Mouse (Mus musculus) hindlimb bud, embryonic 11.5 days (tissue): ENCODE data around the gene Tgm7.
"Not testable (repeated sequence)": the region's sequence is repeated elsewhere in the genome, so short reads cannot be mapped to it uniquely, and the experiment has no call there.

Experiments used
- DNase-seq: peaks from one replicate; pipeline ENCODE4 v3.0.0-alpha.2; 2012; ENCODE audit warnings: low read depth, low spot score; ENCODE audit errors: extremely low spot score

The Tgm7 gene

DNA sequence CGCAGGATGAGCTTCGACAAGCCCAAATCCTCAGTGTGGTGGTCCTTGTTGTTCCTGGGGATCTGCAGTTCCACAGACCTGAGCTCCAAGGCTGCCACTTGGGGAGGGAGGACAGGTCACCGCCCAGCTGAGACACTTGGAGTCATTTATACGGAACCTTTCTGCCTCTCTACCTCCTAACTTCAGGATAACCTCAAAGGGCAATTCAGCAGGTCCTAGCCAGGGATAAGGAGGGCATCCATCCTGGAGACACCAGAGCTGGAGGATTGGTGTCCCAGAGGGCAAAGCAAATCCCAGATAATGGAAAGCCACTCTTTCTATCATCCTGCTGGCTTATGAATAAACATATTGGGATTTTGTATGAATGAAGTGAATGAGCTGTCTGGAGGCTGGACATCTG, at the start of gene Tgm7:
Gene Tgm7, minus strand, starts transcription at position 101 of the 400 bp plus-strand sequence.
- DNase-seq = no peak

DNA sequence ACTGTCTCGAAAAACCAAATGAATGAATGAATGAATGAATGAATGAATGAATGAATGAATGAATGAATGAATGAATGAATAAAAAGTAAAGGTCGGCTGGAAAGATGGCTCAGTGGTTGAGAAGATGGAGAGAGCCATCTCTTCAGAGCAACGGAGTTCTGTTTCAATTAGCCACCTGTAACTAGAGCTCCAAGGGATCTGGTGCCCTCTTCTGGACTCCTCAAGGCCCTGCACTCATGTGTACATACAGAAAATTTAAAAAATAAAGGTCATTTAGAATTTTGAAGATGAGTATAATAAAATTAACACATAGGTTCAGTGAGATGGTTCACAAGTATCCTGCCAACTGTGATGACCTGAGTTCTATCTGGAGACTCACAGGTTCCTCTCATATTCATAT, 43.5 kb upstream of the Tgm7 start:
- no peak for DNase-seq

DNA sequence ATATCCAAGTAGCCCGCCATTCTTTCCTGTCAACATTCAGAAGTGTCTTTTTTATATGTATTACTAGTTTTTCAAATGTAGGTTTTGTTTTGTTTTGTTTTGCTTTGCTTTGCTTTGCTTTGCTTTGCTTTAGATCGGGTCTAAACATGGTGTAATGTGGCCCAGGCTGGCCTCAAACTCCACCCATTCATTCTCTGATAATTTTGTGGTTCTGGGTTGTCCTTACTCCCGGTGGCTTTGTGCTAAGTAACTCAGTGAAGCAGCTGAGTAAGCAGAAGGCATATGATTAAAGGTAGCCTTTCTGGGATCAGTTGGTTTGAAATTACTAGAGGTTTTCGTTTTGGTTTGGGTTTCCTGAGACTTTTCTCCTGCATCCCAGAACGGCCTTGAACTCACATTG, 40.1 kb upstream of the Tgm7 start:
- DNase-seq = no peak

DNA sequence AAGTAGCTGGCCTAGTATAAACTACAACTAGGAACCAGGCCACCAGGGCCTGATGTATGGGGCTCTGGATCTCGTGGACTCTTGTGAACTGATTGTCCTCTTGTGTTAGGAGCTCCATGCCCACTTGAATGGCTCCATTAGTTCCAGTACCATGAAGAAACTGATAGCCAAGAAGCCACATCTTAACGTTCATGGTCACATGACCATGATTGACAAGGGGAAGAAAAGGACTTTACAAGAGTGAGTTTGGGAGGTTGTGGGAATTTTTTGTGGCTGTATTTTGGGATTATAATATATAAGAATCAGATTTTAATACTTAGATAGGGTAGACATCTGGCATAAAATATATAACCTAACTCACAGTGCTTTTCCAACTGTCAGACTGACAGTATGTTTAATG, 32.8 kb upstream of the Tgm7 start:
- DNase-seq = no peak

DNA sequence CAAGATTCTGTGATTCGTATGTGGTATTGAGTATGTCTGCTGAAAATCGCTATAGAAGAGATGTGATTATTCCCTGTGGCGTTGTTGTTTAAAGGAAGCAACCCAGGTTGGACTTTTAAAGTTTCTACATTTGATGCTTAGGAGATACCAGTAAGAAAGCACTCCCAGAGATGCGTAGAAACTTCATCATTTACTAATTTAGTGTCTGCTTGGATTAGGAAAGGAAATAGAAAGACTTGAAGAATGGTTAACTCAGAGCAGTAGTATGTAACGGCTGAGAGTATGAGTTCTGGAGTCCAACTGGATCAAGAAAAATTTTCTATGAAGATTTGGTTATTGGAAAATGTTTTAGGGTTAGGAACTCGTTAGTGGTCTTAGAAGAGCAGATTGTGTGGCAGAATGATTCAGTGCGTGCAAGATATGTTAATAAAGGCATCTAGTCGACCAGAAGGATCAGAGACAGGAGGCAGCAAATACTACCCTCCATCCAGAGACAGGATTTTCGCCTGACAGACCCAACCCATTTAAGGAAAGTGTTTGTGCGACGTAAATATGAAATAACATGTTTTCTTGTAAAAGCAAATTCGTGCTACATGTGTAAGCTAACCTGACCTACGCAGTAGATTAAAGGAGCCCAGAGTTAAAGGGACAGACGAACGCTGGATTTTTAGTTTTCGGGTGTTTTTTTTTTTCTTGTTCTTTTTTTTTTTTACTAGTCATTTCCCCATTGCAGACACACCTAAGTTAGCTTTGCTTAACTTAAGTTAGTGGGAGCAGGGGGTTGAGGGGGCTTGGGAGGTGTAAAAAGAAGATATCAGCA, 31.8 kb upstream of the Tgm7 start:
- peak; percentile 14 for DNase-seq

DNA sequence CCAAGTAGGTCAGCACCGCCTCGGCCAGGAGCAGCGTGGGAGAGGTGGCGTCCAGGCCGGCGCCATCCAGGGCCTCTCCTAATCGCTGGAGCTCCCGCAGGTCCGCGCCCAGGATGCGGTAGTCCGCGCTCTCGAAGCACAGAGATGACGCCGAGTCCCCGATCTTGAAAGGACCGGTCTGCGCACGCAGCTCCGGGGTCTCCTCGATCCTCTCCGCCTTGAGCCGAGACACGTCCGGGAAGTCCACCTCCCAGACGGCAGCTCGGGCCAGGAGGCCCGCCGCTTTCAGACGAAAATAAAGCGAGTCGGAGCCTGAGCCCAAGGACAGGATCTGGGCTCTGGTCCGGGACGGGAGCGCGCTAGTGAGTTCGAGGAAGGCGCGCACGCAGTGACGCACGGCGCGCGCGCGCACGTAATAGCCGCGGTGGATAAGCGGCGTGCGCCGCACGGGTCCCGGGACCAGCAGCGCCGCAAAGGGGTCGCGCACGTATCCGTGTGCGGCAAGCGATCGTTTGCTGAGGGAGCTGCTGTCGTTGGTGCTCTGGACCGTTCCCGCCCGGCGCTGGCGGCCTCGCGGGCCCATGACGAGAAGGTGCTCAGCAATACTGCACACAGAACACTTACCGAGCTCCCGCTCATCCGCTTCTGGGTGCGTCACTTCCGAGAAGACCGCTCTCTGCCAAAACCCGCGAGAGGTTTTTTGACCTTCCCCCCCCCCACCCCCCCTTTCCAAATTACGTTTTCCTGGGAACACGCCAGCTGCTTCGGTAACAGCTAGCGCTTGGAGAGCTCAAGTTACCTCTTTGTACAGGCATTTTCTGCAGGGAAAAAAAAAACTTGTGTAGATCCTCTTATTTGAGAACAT, 30.7 kb upstream of the Tgm7 start, which contains the start of the genes Adal and Lcmt2:
Gene Adal, plus strand, starts transcription at position 411 of the 865 bp plus-strand sequence.
Gene Lcmt2, minus strand, starts transcription at position 636 of the 865 bp plus-strand sequence.
- peak; percentile 54 for DNase-seq

DNA sequence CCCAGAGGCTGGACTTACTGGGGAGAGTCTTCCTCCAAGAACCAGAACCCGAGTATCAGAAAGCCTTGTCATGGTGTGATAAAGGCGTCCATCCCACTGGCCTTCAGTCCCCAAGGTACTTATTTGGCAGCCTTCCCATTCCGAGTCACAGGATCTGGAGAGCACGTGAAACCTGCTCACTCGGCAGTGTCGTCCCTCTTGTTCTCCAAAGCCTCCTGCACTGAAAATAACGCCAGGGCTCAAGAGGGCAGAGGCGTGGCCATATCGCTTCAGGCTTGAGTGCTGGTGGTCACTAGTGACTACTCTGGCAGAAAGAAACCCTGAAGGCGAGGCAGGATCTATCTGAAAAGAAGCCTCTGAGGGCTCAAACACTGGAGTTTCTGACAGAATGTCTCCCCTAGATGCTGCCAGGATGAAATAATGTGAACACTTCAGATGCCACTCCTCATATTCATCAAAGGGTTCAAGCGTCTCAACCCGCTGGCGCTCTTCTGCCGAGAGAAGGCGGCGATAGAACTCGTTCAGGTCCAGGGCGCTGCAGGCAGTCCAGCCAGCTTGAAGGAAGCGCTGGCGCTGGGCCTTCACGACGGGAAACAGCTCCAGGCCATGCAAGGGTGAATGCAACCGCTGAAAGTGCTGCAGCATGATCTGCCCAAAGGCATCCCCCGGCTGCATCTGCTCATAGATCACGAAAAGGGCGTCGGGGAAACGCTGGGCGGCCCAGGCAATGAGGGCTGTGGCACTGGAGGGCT, 29.8 kb upstream of the Tgm7 start:
- DNase-seq = no peak

DNA sequence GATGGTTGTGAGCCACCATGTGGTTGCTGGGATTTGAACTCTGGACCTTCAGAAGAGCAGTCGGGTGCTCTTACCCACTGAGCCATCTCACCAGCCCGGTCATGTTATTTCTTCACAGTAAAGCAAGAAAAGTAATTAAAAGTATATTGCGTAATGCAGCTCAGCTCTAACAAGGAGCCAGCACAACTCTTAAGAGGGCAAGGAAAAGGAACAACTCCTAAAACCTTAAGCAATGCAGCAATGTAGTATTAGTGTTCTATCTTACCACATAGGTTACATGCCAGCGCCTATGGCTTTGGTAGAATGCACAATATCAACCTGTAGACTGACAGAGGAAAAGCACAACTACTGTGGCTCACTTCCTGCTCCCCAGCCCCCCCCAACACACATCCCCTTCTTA, 27.8 kb upstream of the Tgm7 start:
- DNase-seq = no peak

DNA sequence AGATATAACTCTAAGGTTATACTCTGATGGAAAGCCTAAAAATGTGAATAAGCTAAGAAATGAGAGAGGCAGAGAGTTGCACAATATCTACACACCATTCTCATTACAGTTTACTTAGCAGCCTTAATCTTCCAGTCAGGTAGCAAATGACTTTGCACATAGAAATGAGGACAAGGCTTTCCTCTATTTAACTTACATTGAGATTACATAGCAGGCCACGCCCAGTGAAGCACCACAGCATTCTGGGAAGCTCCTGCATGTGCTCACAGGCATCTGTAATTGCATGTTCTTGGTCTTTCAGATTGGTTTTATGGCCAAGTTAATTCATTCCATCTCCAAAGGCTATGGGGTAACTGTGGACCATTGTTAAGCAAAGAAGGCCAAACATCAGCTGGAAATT, 23.2 kb upstream of the Tgm7 start:
- no peak for DNase-seq

DNA sequence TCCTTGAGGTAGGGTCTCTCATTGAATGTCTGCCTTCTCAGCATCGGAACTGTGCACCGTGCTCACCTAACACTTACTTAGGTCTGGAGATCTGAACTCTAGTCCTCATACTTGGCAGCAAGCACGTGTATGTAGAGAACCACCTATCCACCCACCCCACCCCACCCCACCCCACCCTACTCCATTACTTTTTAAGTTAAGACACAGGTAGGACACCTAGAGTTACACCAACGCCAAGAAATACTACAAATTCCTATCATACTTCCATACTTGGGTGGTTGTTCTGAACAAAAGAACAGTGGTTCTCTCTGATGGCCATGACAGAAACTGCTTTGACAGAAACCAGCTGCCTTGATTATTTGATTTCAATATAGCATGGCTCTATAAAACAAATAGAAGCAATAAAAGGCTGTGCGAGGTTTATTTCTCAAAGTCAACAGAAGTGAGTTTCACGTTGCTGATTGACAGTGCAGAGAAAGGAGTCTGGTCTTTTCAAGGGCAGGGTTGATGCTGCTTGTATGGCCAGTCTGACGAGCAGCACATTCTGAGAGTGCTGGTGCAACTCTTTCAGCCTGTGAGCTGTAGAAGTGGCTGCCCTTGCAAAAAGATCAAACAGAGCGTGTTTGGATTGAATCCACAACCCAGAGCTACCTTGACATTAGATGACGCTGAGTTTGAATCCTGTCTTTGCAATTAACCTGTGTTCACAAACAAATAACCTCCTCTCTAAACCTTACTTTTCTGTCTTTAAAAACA, 19.4 kb upstream of the Tgm7 start:
- DNase-seq = no peak

DNA sequence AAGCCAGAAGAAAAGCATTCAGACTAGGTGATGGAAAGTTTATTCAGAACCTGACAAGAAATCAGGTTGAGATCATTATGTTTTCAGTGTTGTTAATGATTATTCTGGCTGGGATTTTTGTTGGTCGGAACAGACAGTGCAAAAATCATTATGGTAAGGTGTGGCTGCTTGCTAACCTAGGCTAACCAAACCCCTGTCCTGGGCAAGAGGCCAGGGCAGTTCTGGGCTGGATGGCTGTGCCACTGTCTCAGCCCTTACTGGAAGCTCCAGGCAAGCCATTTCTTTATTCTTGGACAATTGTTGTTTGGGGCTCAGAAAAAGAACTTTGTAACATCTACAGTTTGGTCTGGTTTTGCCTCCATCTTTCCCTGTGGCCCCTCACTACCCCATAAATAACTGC, 17.9 kb upstream of the Tgm7 start:
- DNase-seq = no peak

DNA sequence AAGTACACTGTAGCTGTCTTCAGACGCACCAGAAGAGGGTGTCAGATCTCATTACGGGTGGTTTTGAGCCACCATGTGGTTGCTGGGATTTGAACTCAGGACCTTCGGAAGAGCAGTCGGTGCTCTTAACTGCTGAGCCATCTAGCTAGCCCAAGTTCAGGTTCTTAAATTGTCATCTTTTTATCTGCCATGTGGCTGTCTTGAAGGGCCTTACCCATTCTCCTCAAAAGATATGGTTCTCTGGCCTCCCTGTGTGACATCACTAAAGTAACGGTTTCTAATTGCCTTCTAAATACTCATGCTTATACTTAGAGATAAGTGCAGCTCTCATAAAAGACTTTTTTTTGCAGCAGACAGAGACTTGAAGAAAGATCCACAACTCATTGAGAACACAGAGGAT, 16.7 kb upstream of the Tgm7 start:
- DNase-seq = not testable (repeated sequence)

DNA sequence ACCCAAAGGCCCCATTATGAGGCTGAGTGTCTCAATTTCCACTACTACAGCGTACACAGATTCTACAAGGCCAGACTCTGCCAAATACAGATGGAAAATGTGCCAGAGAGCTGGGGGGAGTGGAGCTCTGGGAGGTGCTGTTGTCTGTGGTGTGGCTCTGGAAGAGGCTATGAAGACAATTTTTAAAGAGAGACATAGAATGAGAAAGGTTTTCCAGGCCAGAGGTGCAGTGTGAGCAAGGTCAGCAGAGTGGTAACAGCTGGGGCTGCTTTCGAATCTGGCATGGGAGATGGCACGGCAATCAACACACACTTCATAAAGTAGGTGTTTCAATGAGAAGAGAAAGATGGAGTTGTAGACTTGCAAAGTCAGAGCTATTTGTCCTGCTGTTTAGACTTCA, 9.7 kb upstream of the Tgm7 start:
- no peak for DNase-seq

DNA sequence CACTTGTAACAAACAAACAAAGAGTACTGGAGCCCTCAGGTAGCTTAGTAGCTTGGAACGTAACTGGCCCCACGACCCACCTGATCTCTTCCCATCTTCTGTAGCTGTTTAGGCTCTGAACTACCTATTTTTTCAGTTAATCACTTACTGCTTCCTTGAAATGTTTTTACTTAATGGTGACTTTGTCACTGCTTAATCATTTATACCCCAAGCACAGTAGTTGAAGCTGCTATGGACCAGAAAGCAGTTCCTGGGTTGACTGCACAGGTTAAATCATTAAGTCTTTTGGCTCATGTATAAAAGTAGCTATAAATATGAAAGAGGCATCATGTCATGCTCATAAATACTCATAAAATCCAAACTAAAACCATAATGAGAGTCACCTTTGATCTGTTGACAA, 5.8 kb upstream of the Tgm7 start:
- no peak for DNase-seq

DNA sequence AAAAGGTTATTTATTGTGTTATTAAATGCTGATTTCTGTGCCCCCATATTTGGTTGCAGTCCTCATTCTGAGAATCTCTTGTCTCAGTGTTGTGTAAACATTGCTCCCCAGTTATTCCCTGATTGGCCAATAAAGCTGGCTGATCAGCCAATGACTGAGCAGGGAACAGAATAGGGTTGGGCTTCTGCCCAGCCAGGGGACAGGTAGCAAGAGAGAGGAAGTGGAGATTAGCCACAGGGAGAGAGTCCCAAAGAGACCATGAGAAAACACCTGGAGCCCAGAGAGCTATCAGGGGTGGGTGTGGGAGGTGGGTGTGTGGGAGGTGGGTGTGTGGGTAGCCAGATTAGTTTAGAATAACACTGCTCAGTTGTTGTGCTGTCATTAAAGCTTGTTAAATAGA, 3.7 kb downstream of the Tgm7 start:
- no peak for DNase-seq

DNA sequence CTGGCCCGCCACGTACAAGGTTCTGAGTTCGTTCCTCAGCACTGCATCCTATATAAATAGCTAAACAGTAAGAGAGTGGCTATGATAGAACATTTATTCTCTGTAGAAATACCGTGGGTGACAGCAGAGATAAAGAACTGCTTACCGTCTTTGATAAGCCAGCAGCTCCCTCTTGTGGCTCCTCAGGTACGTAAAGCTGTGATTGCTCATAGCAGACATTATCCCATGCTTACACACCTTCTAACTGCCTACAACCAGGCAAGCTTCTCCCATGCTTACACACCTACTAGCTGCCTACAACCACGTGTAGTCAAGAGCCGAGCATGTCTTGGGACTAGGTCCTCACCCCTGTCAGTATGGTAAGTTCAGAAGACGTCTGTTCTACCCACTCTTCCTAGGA, 7.5 kb downstream of the Tgm7 start:
- peak; percentile 37 for DNase-seq

DNA sequence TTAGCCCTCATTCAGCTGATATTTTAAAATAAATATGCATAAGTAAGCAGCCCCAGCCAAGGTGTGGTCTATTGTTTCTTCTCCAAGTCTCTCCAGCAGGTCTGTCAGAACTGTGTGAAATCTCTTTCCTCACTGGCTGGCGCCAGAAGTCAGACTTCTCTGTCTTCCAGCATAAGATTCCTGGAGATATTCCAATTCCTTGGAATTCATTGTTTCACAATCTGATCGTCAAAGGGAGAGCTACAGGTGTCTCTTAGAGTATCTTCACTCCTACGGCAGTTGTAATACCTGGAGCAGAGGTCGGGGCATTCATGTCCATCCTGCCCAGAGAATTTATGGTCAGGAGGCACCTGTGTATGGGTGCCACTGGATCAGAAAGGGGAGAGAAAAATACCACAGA, 19.8 kb downstream of the Tgm7 start:
- DNase-seq = no peak

DNA sequence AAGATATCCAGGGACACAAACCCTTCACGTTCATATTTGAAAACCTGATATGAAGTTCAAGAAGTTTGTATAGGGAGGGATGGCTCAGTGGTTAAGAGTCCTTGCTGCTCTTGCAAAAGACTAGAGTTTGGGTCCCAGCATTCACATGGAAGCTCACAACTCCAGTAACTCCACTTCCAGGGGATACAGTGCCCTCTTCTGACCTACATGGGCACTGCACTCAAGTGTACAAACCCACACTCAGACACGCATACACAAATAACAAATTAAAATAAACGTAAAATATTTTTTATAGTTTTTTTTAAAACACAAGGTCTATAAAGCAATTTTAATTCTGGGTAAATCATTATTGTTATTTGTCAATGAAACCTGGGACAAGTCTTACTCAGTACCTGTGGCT, 21.1 kb downstream of the Tgm7 start:
- DNase-seq = no peak

DNA sequence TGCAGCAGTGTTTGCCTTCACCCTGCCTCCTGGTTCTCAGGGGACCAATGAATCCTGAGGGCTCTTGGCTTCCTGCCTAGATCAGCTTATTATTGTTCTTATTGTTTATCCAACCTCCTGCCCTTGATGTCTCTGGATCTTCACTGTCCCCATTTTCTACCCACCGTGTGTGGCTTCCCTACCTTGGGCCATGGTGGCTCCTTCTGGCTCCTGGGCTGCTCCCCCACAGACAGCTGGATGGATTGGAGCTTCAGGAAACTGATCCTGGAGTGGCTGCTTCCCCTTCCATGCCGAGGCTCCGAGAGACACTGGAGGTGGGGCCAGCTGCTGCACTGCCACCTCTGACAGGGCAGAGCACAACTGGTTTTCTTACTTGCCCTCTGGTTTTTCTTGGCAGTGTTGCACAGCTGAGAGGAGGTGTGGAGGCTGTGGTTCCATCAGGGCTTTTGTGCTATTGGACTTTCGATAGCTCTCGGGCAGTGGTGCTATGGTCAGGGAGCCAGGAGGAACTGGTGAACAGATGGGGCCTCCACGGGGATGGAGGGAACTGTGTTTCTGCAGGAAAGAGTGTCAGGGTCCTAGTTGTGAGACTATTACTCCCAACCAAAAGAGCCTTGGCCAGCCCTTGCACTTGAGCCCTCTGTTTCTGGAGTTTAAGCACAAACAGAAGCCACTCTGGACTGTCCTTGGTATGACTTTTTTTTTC, 24.0 kb downstream of the Tgm7 start, which contains the start of gene Tgm5:
Gene Tgm5, minus strand, starts transcription at position 362 of the 706 bp plus-strand sequence.
- no peak for DNase-seq

DNA sequence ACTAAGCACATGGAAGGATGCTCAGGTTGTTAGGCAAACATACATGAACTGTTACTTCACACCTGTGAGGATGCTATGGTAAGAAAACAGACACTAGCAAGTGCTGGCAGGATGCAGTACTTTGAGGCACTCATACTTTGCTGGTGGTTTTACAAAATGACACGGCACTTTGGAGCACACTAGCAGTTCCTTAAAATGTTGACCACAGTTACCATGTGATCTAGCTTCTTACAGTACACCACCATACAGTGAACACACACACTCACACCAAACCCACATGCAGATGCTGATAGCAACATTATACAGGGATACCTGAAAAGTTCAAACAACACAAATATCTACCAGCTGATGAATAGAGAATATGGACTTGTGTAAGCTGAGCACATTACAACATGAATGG, 27.0 kb downstream of the Tgm7 start:
- DNase-seq = no peak
